Mouse (Mus musculus) embryonic facial prominence, embryonic 11.5 days (tissue): ENCODE data around the gene Eif6. TPM values are rescaled to one million over a fixed set of nuclear protein-coding genes. Genes with fewer than 3 reads are reported as not detected.

Experiments
- ATAC-seq: fragments of 200-750 bp; cut with Nextera tagmentation; replicated peaks from 2 replicates; pipeline ENCODE4 v1.8.0; 2017; ENCODE audit warnings: low read depth; ENCODE audit not compliant: insufficient number of reproducible peaks, low FRiP score, low TSS enrichment
- DNase-seq: peaks from one replicate; pipeline ENCODE4 v3.0.0-alpha.2; 2015; ENCODE audit warnings: low spot score
- H3K27ac ChIP-seq: fragments of 300-500 bp; sonication (generic); replicated peaks from 2 replicates; pipeline ENCODE4 v1.5.1; 2014; ENCODE audit warnings: mild to moderate bottlenecking, low read depth, low read length, control low read depth
- H3K27me3 ChIP-seq: fragments of 300-500 bp; sonication (generic); 2 replicates; pipeline ENCODE4 v1.6.1; 2014; ENCODE audit warnings: mild to moderate bottlenecking, low read length, moderate library complexity, mixed read lengths; ENCODE audit not compliant: control insufficient read depth, insufficient read depth
- H3K36me3 ChIP-seq: fragments of 300-500 bp; sonication (generic); replicated peaks from 2 replicates; pipeline ENCODE4 v1.6.1; 2014; ENCODE audit warnings: low read depth, mild to moderate bottlenecking, low read length, moderate library complexity, mixed read lengths; ENCODE audit not compliant: control insufficient read depth, insufficient read depth
- H3K4me1 ChIP-seq: fragments of 300-500 bp; sonication (generic); 2 replicates; pipeline ENCODE4 v1.6.1; 2014; ENCODE audit warnings: low read length, mixed read lengths; ENCODE audit not compliant: control insufficient read depth, insufficient read depth
- H3K4me2 ChIP-seq: fragments of 300-500 bp; sonication (generic); 2 replicates; pipeline ENCODE4 v1.6.1; 2014; ENCODE audit warnings: low read depth, mild to moderate bottlenecking, control low read depth, low read length, moderate library complexity
- H3K4me3 ChIP-seq: fragments of 300-500 bp; sonication (generic); 2 replicates; pipeline ENCODE4 v1.5.1; 2014; ENCODE audit warnings: low read depth, low read length, control low read depth
- H3K9ac ChIP-seq: fragments of 300-500 bp; sonication (generic); replicated peaks from 2 replicates; pipeline ENCODE4 v1.6.1; 2014; ENCODE audit warnings: mild to moderate bottlenecking, control low read depth, low read length
- H3K9me3 ChIP-seq: fragments of 300-500 bp; sonication (generic); replicated peaks from 2 replicates; pipeline ENCODE4 v1.6.1; 2016; ENCODE audit warnings: mild to moderate bottlenecking, low read length, inconsistent platforms, mixed read lengths; ENCODE audit not compliant: control insufficient read depth
- WGBS: fragments of 180-500 bp; shearing (Covaris S2); extraction: QIAGEN DNeasy Blood & Tissue Kit; methylation state at CpG from one replicate; pipeline ENCODE4 v1.1.7; 2014; 5-methylcytosine and 5-hydroxymethylcytosine counted together
- polyA plus RNA-seq: library from polyadenylated mRNA; unstranded; fragments of >200 nt; fragmentation: Nextera tagmentation; extraction: Ambion mirVana; gene quantifications from 2 replicates; pipeline ENCODE4 v1.2.1, GENCODE M21; 2014

Gene Eif6
- 198 and 213 TPM in 2 replicates for polyA plus RNA-seq

DNA sequence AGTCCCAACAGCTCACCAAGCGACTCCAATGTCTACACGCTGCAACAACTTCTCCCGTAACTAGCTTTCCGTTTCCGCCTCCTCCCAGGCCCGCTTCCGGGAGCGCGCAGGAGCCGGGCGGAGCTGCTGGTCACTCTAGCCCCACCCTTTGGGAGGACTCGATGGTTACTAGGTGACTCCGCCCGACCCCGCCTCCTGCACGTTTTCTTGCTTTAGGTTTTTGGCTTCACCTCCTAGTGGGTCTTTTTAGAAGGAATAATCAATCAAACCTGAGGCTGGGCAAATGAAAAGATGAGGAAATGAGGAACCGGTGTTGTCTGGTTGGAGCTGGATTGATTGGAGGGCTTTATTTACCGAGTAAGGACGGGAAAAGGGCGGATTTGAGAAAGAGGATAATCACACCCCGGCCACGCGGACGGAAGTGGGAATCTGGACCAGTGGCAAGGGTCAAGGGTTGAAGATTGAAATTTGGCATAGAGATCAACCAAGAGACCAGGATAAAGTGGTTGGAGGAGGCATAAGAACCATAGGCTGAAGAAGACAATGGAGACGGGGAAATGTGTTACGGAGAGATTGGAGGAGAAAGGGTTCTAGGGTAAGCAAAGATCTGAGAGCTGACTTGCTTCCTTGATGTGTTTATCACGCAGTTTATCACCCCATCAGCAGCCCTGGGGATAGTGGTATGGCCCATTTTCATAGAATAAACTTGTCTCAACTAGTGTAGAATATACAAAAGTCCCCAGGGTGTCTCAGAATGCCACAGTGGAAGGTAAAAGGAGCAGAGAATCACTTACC, at the start of gene Eif6:
Gene Eif6 (minus strand): TSS at position 296 of the 795 bp plus-strand sequence.
- H3K27ac ChIP-seq = 0 out of 2 replicates have a peak within 1 kb of the TSS, but pooled peaks have one; percentile 23
- H3K36me3 ChIP-seq = peaks cover 3% of the 10 kb centered on the region; the same call in 1 of the 2 replicates

DNA sequence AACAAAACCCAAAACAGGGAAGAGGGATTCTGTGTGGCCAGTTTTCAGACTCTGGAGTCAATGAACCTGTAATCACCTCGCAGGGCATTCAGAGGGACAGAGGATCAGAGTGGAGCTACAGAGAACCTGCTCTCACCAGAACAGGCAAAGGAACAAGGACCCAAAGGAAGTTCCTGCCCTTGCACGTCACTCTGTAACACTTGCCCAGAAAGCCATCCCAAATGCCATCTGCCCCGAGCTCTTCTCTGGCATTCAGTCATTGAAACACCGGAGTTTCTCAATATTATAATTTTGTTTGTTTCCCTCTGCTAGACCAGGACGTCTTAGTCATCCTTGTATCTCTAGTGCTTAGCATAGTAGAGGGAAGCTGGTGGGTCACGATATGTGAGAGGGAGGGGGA, 46.9 kb upstream of the Eif6 start:
- WGBS = 85% methylated on average over 6 of the region's 6 CpGs
- no peak overlapping the region for H3K27ac ChIP-seq
- H3K4me1 ChIP-seq = no peaks in the 10 kb centered on the region
- H3K27me3 ChIP-seq = no peaks in the 10 kb centered on the region
- no peaks in the 10 kb centered on the region; the same call in 1 of the 2 replicates for H3K36me3 ChIP-seq
- H3K9me3 ChIP-seq = no peaks in the 10 kb centered on the region
- H3K9ac ChIP-seq = no peak overlapping the region
- H3K4me2 ChIP-seq = no peak overlapping the region
- H3K4me3 ChIP-seq = no peak overlapping the region
- no peak for DNase-seq
- no peak for ATAC-seq

More for the DNA sequence above, at the start of gene Eif6:
- H3K4me1 ChIP-seq = no peaks in the 10 kb centered on the region; the same call in 1 of the 2 replicates
- no peaks in the 10 kb centered on the region for H3K27me3 ChIP-seq
- H3K9ac ChIP-seq = peak within 1 kb of the TSS; percentile 68
- no peaks in the 10 kb centered on the region for H3K9me3 ChIP-seq
- 5% methylated on average over 27 of the region's 27 CpGs for WGBS
- H3K4me2 ChIP-seq = peak within 1 kb of the TSS; percentile 58
- peak within 1 kb of the TSS; percentile 74 for H3K4me3 ChIP-seq
- ATAC-seq (peak; percentile 92), DNase-seq (peak; percentile 96)

DNA sequence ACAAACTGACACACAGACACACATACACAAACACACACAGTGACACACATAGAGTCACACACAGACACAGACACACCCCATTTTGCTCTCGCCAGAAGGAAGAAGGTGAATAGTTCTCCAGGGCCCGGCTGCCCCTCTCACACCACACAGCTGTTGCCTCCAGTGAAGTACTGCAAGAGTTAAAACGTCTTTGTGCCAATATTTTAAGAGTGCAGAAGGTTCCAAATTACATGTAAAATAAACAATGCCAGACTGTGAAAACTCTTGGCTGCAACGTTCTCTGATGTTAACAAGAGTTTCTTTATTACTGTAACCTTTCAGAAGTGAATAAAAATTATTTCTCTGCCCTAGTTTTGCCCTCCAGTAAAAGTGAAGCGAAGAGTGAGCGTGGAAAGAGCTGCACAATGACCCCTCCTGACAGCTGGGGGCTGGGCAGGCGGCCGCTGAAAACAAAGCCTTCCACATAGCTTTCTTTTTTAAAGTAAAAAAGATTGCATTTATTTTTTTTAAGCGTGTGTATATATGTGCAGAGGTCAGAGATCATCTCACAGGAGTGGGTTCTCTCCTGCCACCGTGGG, 46.3 kb upstream of the Eif6 start:
- WGBS = 51% methylated on average over 10 of the region's 10 CpGs
- Histone ChIP-seq H3K4me1 (no peaks in the 10 kb centered on the region), H3K27ac (no peak overlapping the region), H3K9ac (no peak overlapping the region), H3K9me3 (no peaks in the 10 kb centered on the region), H3K4me2 (no peak overlapping the region), H3K36me3 (no peaks in the 10 kb centered on the region; the same call in 1 of the 2 replicates), H3K4me3 (no peak overlapping the region), H3K27me3 (no peaks in the 10 kb centered on the region)
- peak; percentile 25 for DNase-seq
- no peak for ATAC-seq

DNA sequence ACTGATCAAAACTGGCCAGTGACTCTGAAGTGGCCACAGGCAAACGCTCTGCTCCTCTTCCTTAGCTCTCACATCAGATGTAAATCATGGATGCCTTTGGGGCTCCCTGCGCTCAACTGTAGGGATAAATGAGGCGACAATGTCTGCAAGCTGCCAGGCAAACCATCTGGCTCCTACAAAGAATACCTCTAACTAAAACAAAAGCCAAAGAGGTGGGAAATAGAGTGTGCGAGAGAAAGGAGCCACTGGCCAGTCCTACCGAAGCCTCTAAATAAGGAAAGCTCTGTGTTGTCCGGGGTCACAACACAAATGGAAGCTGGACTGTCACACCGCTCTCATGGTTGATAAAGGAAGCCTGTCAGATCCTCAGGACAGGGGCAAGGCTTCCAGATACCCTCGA, 45.8 kb upstream of the Eif6 start:
- DNase-seq = no peak
- H3K27me3 ChIP-seq = no peaks in the 10 kb centered on the region
- no peak overlapping the region for H3K9ac ChIP-seq
- ATAC-seq = no peak
- H3K9me3 ChIP-seq = no peaks in the 10 kb centered on the region
- H3K4me3 ChIP-seq = no peak overlapping the region
- no peaks in the 10 kb centered on the region; the same call in 1 of the 2 replicates for H3K36me3 ChIP-seq
- H3K4me2 ChIP-seq = no peak overlapping the region
- no peaks in the 10 kb centered on the region for H3K4me1 ChIP-seq
- H3K27ac ChIP-seq = no peak overlapping the region
- WGBS = 81% methylated on average over 8 of the region's 8 CpGs

DNA sequence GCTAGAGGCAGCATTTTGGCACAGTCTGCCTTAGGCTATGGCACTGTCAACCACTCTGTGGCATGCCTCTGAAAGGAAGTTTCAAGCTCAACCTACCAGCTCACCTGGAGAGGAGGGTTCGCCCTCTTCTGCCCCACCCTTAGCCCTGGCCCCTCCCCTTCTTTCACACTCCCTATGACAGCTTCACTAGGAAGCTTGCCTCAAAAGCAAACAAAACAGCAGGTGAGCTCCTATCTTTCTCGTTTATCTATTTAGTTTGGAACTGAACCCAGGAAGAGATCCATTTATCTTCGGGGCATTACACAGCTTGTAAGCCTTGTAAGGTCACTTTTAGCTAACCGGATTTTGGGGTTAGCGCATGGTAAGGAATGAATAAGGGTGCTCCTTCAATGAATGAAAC, 43.0 kb upstream of the Eif6 start:
- 83% methylated on average over 5 of the region's 5 CpGs for WGBS
- no peaks in the 10 kb centered on the region; the same call in 1 of the 2 replicates for H3K36me3 ChIP-seq

DNA sequence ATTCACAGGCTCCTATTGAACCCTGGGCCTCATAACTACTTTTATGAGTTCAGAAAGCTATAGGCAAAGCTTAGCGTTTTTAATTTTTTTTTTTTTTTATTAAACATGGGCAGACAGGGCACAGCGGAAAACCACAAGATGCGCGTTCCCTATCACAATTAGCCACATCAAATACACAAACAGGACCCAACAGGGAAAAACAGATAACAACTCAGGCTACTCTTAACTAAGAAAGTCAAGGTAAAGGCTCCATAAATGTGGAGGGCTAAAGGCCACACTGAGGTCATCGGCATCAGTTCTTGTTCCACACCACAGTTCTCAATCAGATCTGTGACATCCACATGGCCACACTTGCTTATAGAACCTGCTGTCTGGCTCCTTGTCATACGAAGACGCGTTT, 41.6 kb upstream of the Eif6 start:
- H3K4me1 ChIP-seq = no peaks in the 10 kb centered on the region
- H3K27me3 ChIP-seq = no peaks in the 10 kb centered on the region
- no peak for ATAC-seq
- H3K27ac ChIP-seq = no peak overlapping the region
- no peak for DNase-seq
- H3K36me3 ChIP-seq = no peaks in the 10 kb centered on the region
- H3K4me3 ChIP-seq = no peak overlapping the region
- no peaks in the 10 kb centered on the region for H3K9me3 ChIP-seq
- no peak overlapping the region for H3K9ac ChIP-seq
- H3K4me2 ChIP-seq = no peak overlapping the region
- WGBS = 95% methylated on average over 8 of the region's 8 CpGs

More for the DNA sequence above, 43.0 kb upstream of the Eif6 start:
- no peak overlapping the region for H3K4me3 ChIP-seq
- H3K27ac ChIP-seq = no peak overlapping the region
- H3K4me1 ChIP-seq = no peaks in the 10 kb centered on the region
- H3K9me3 ChIP-seq = no peaks in the 10 kb centered on the region
- DNase-seq (no peak), ATAC-seq (no peak)
- H3K27me3 ChIP-seq = no peaks in the 10 kb centered on the region
- no peak overlapping the region for H3K9ac ChIP-seq
- no peak overlapping the region for H3K4me2 ChIP-seq

DNA sequence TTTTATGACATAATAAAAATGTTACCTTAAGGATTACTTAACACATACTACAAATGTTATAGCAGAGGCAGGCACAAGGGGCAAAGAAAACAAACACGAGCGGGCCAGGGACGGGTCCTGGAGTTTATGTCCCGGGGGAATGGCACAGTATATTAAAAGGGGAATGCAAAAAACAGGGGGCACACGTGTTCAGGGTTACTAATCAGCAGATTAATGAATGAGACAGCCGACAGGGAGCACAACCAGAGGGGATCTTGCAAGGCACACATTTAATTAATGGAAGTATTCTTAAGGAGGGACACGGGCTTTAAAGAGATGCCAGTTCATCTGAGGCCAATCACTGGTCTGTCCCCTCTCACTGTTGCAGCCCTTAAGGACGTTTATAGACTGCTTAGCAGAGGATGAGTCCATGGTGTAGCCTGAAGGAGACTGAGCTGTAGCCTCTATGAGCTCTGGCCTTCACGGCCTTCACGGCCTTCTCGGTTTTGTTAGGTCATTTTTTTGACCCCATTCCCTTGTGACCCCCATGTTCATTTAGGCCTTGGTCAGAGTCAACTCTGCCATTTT, 36.7 kb upstream of the Eif6 start:
- 54% methylated on average over 11 of the region's 11 CpGs for WGBS
- no peak for DNase-seq

More for the DNA sequence above, 36.7 kb upstream of the Eif6 start:
- Histone ChIP-seq H3K9me3 (no peaks in the 10 kb centered on the region), H3K9ac (no peak overlapping the region), H3K4me2 (no peak overlapping the region), H3K36me3 (no peaks in the 10 kb centered on the region), H3K4me1 (no peaks in the 10 kb centered on the region), H3K4me3 (no peak overlapping the region), H3K27ac (no peak overlapping the region), H3K27me3 (no peaks in the 10 kb centered on the region)
- no peak for ATAC-seq
